Mouse (Mus musculus) limb, embryonic 14.5 days (tissue): ENCODE data around the gene Gm45062. TPM values are rescaled to one million over a fixed set of nuclear protein-coding genes. Genes with fewer than 3 reads are reported as not detected.

Source experiments
- ATAC-seq: fragments of 200-750 bp; cut with Nextera tagmentation; 2 replicates; pipeline ENCODE4 v1.8.0; 2017; ENCODE audit warnings: low read depth, moderate number of reproducible peaks, moderate TSS enrichment; ENCODE audit not compliant: low FRiP score
- DNase-seq: peaks from one replicate; pipeline ENCODE4 v3.0.0-alpha.2; 2015; ENCODE audit warnings: low spot score
- H3K27ac ChIP-seq: fragments of 300-500 bp; sonication (generic); replicated peaks from 2 replicates; pipeline ENCODE4 v1.5.1; 2014; ENCODE audit warnings: low read depth, mild to moderate bottlenecking, low read length, moderate library complexity, mixed read lengths
- H3K27me3 ChIP-seq: fragments of 300-500 bp; sonication (generic); 2 replicates; pipeline ENCODE4 v1.6.1; 2014; ENCODE audit warnings: low read length, mixed read lengths; ENCODE audit not compliant: control insufficient read depth, insufficient read depth
- H3K36me3 ChIP-seq: fragments of 300-500 bp; sonication (generic); 2 replicates; pipeline ENCODE4 v1.6.1; 2014; ENCODE audit warnings: mild to moderate bottlenecking, low read length, moderate library complexity, mixed read lengths; ENCODE audit not compliant: control insufficient read depth, insufficient read depth
- H3K4me1 ChIP-seq: fragments of 300-500 bp; sonication (generic); 2 replicates; pipeline ENCODE4 v1.6.1; 2014; ENCODE audit warnings: antibody characterized with exemption, low read length, mixed read lengths; ENCODE audit not compliant: control insufficient read depth, insufficient read depth
- H3K4me2 ChIP-seq: fragments of 300-500 bp; sonication (generic); replicated peaks from 2 replicates; pipeline ENCODE4 v1.6.1; 2014; ENCODE audit warnings: low read depth, mild to moderate bottlenecking, low read length, moderate library complexity; ENCODE audit not compliant: severe bottlenecking
- H3K4me3 ChIP-seq: fragments of 300-500 bp; sonication (generic); replicated peaks from 2 replicates; pipeline ENCODE4 v1.5.1; 2014; ENCODE audit warnings: low read length
- H3K9ac ChIP-seq: fragments of 300-500 bp; sonication (generic); 2 replicates; pipeline ENCODE4 v1.6.1; 2014; ENCODE audit warnings: mild to moderate bottlenecking, low read depth, low read length, moderate library complexity; ENCODE audit not compliant: severe bottlenecking
- H3K9me3 ChIP-seq: fragments of 300-500 bp; sonication (generic); 2 replicates; pipeline ENCODE4 v1.6.1; 2016; ENCODE audit warnings: low read length; ENCODE audit not compliant: control insufficient read depth
- POLR2A ChIP-seq: fragments of 200-500 bp; IDR thresholded peaks from 2 replicates; pipeline ENCODE4 v1.8.0; 2012; ENCODE audit warnings: inconsistent platforms, mild to moderate bottlenecking, moderate library complexity, borderline replicate concordance; ENCODE audit not compliant: insufficient read depth, insufficient read length; ENCODE audit errors: extremely low read depth
- WGBS: fragments of 180-500 bp; shearing (Covaris S2); extraction: QIAGEN DNeasy Blood & Tissue Kit; methylation state at CpG from one replicate; pipeline ENCODE4 v1.1.7; 2014; 5-methylcytosine and 5-hydroxymethylcytosine counted together
- polyA plus RNA-seq, 2 experiments: library from polyadenylated mRNA; depleted of rRNA in 1 of 2; stranded (reverse) in 1 of 2; unstranded in 1 of 2; fragments of >200 nt; fragmentation: Nextera tagmentation in 1 of 2; extraction: Ambion mirVana in 1 of 2; gene quantifications; 2 replicates each; pipeline versions ENCODE4 v1.2.1 to v1.2.3; 2012 to 2014

Gm45062 gene
- polyA plus RNA-seq, 2 experiments: 8.7 to 14.7 TPM

GRCm38 (mm10) chr6:8458596-8458995 is 199.3 kb downstream of the Gm45062 start:
- TF ChIP-seq POLR2A: no peak
- no peaks in the 10 kb centered on the region for H3K9me3 ChIP-seq
- H3K27ac ChIP-seq: no peak overlapping the region
- no peak overlapping the region for H3K4me2 ChIP-seq
- H3K4me3 ChIP-seq: no peak overlapping the region
- DNase-seq (no peak), ATAC-seq (0 out of 2 replicates have a peak, but pooled peaks have one; percentile 12)
- H3K27me3 ChIP-seq: no peaks in the 10 kb centered on the region
- H3K36me3 ChIP-seq: no peaks in the 10 kb centered on the region
- no peaks in the 10 kb centered on the region for H3K4me1 ChIP-seq
- no peak overlapping the region for H3K9ac ChIP-seq
- 69% methylated on average over 4 of the region's 4 CpGs for WGBS

- DNase-seq (no peak), ATAC-seq (no peak)
- Histone ChIP-seq H3K9me3 (no peaks in the 10 kb centered on the region), H3K4me2 (no peak overlapping the region), H3K27ac (no peak overlapping the region), H3K9ac (no peak overlapping the region), H3K4me3 (no peak overlapping the region), H3K27me3 (no peaks in the 10 kb centered on the region), H3K4me1 (no peaks in the 10 kb centered on the region; the same call in 1 of the 2 replicates), H3K36me3 (no peaks in the 10 kb centered on the region)
- WGBS: 86% methylated on average over 2 of the region's 2 CpGs
- no peak for TF ChIP-seq POLR2A
Measured at GRCm38 (mm10) chr6:8462447-8462846, 203.2 kb downstream of the Gm45062 start.

- Histone ChIP-seq H3K27me3 (no peaks in the 10 kb centered on the region), H3K9me3 (no peaks in the 10 kb centered on the region), H3K36me3 (no peaks in the 10 kb centered on the region), H3K9ac (no peak overlapping the region), H3K27ac (no peak overlapping the region), H3K4me1 (no peaks in the 10 kb centered on the region; the same call in 1 of the 2 replicates), H3K4me2 (no peak overlapping the region), H3K4me3 (no peak overlapping the region)
- no peak for DNase-seq
- no peak for ATAC-seq
- WGBS: 33% methylated on average over 1 of the region's 1 CpGs
- TF ChIP-seq POLR2A: no peak
Measured at GRCm38 (mm10) chr6:8465388-8465787, 206.1 kb downstream of the Gm45062 start.

GRCm38 (mm10) chr6:8465985-8466384 is 206.7 kb downstream of the Gm45062 start:
- Histone ChIP-seq H3K27me3 (no peaks in the 10 kb centered on the region), H3K36me3 (no peaks in the 10 kb centered on the region), H3K4me3 (no peak overlapping the region), H3K4me2 (no peak overlapping the region), H3K9ac (no peak overlapping the region), H3K27ac (no peak overlapping the region), H3K9me3 (no peaks in the 10 kb centered on the region), H3K4me1 (no peaks in the 10 kb centered on the region; the same call in 1 of the 2 replicates)
- no peak for TF ChIP-seq POLR2A
- ATAC-seq (no peak), DNase-seq (no peak)
- 57% methylated on average over 5 of the region's 5 CpGs for WGBS

GRCm38 (mm10) chr6:8467667-8468337 is 208.6 kb downstream of the Gm45062 start:
- Histone ChIP-seq H3K4me1 (no peaks in the 10 kb centered on the region; the same call in 1 of the 2 replicates), H3K4me3 (no peak overlapping the region), H3K9me3 (no peaks in the 10 kb centered on the region), H3K4me2 (no peak overlapping the region), H3K27ac (no peak overlapping the region), H3K27me3 (no peaks in the 10 kb centered on the region), H3K9ac (no peak overlapping the region), H3K36me3 (no peaks in the 10 kb centered on the region)
- DNase-seq (no peak), ATAC-seq (no peak)
- WGBS: 59% methylated on average over 10 of the region's 10 CpGs
- no peak for TF ChIP-seq POLR2A
